Mouse (Mus musculus): ENCODE measurements around the gene Dbp. TPM values are rescaled to one million over a fixed set of nuclear protein-coding genes. Genes with fewer than 3 reads are reported as not detected.
A peak's percentile ranks its signal among the peaks of the same experiment; 100 is the strongest.

Gene Dbp
- polyA plus RNA-seq, 1 experiment = 20.0 TPM

- no peaks in the 10 kb centered on the region for H3K4me1 ChIP-seq (ENCODE audit: control insufficient read depth, insufficient read depth, insufficient read length)
These were observed 20.3 kb downstream of the Dbp start for GRCm38 (mm10) chr7:45725151-45725550.

GRCm38 (mm10) chr7:45725713-45726112, 20.8 kb downstream of the Dbp start, which contains the start of gene Spaca4:
Spaca4 (minus strand) TSS chr7:45725813.
- H3K27ac ChIP-seq (ENCODE audit: insufficient read depth, low read length) = no peak within 1 kb of the TSS
- WGBS = 94% methylated on average over 11 of the region's 11 CpGs
- H3K4me3 ChIP-seq (ENCODE audit: extremely low read depth, insufficient read depth, insufficient read length) = no peak within 1 kb of the TSS
- H3K27me3 ChIP-seq (ENCODE audit: control insufficient read depth, insufficient read depth, low read length) = no peaks in the 10 kb centered on the region
- H3K4me1 ChIP-seq (ENCODE audit: control insufficient read depth, insufficient read depth, insufficient read length) = no peaks in the 10 kb centered on the region
- TF ChIP-seq POLR2A (IDR thresholded peaks at IDR 0.05; ENCODE audit: low read depth, low read length) (no peak), CTCF (IDR thresholded peaks at IDR 0.05; ENCODE audit: extremely low read depth, insufficient read depth, insufficient read length, insufficient replicate concordance) (no peak)
- no peak for DNase-seq (ENCODE audit: low read depth in 1 of 2, low spot score in 2 of 2)
- peaks cover 14% of the 10 kb centered on the region for H3K36me3 ChIP-seq (ENCODE audit: control insufficient read depth, insufficient read depth, low read length)

More at GRCm38 (mm10) chr7:45725151-45725550, 20.3 kb downstream of the Dbp start:
- TF ChIP-seq POLR2A (IDR thresholded peaks at IDR 0.05; ENCODE audit: low read depth, low read length) (no peak), CTCF (IDR thresholded peaks at IDR 0.05; ENCODE audit: extremely low read depth, insufficient read depth, insufficient read length, insufficient replicate concordance) (no peak)
- Histone ChIP-seq H3K27ac (ENCODE audit: insufficient read depth, low read length) (no peak overlapping the region), H3K36me3 (ENCODE audit: control insufficient read depth, insufficient read depth, low read length) (peaks cover 18% of the 10 kb centered on the region), H3K27me3 (ENCODE audit: control insufficient read depth, insufficient read depth, low read length) (no peaks in the 10 kb centered on the region), H3K4me3 (ENCODE audit: extremely low read depth, insufficient read depth, insufficient read length) (no peak overlapping the region)
- 94% methylated on average over 9 of the region's 9 CpGs for WGBS
- no peak for DNase-seq (ENCODE audit: low read depth in 1 of 2, low spot score in 2 of 2)

- Histone ChIP-seq H3K27me3 (ENCODE audit: control insufficient read depth, insufficient read depth, low read length) (no peaks in the 10 kb centered on the region), H3K4me1 (ENCODE audit: control insufficient read depth, insufficient read depth, insufficient read length) (no peaks in the 10 kb centered on the region), H3K27ac (ENCODE audit: insufficient read depth, low read length) (no peak overlapping the region), H3K4me3 (ENCODE audit: extremely low read depth, insufficient read depth, insufficient read length) (no peak overlapping the region), H3K36me3 (ENCODE audit: control insufficient read depth, insufficient read depth, low read length) (peaks cover 9% of the 10 kb centered on the region; the same call in 1 of the 2 replicates)
- DNase-seq (ENCODE audit: low read depth in 1 of 2, low spot score in 2 of 2) = no peak
- TF ChIP-seq POLR2A (IDR thresholded peaks at IDR 0.05; ENCODE audit: low read depth, low read length) (no peak), CTCF (IDR thresholded peaks at IDR 0.05; ENCODE audit: extremely low read depth, insufficient read depth, insufficient read length, insufficient replicate concordance) (no peak)
- WGBS = 89% methylated on average over 10 of the region's 10 CpGs
These were observed 21.5 kb downstream of the Dbp start for GRCm38 (mm10) chr7:45726419-45726818.

GRCm38 (mm10) chr7:45727625-45728024, 22.7 kb downstream of the Dbp start:
- Histone ChIP-seq H3K27ac (ENCODE audit: insufficient read depth, low read length) (no peak overlapping the region), H3K4me3 (ENCODE audit: extremely low read depth, insufficient read depth, insufficient read length) (no peak overlapping the region), H3K4me1 (ENCODE audit: control insufficient read depth, insufficient read depth, insufficient read length) (no peaks in the 10 kb centered on the region), H3K27me3 (ENCODE audit: control insufficient read depth, insufficient read depth, low read length) (no peaks in the 10 kb centered on the region), H3K36me3 (ENCODE audit: control insufficient read depth, insufficient read depth, low read length) (peaks cover 7% of the 10 kb centered on the region; the same call in 1 of the 2 replicates)
- DNase-seq (ENCODE audit: low read depth in 1 of 2, low spot score in 2 of 2) = no peak
- 87% methylated on average over 3 of the region's 3 CpGs for WGBS
- TF ChIP-seq POLR2A (IDR thresholded peaks at IDR 0.05; ENCODE audit: low read depth, low read length) = no peak
- no peak for TF ChIP-seq CTCF (IDR thresholded peaks at IDR 0.05; ENCODE audit: extremely low read depth, insufficient read depth, insufficient read length, insufficient replicate concordance)

GRCm38 (mm10) chr7:45730727-45731431, 26.0 kb downstream of the Dbp start:
- H3K27ac ChIP-seq (ENCODE audit: insufficient read depth, low read length) = no peak overlapping the region

GRCm38 (mm10) chr7:45733477-45733876, 28.6 kb downstream of the Dbp start:
- H3K27me3 ChIP-seq (ENCODE audit: control insufficient read depth, insufficient read depth, low read length) = no peaks in the 10 kb centered on the region
- H3K4me1 ChIP-seq (ENCODE audit: control insufficient read depth, insufficient read depth, insufficient read length) = peaks cover 9% of the 10 kb centered on the region; the same call in 1 of the 2 replicates
- peak overlapping the region; percentile 88 for H3K27ac ChIP-seq (ENCODE audit: insufficient read depth, low read length)
- WGBS = 27% methylated on average over 5 of the region's 5 CpGs
- no peak overlapping the region for H3K4me3 ChIP-seq (ENCODE audit: extremely low read depth, insufficient read depth, insufficient read length)
- TF ChIP-seq POLR2A (IDR thresholded peaks at IDR 0.05; ENCODE audit: low read depth, low read length) (0 out of 2 replicates have a peak, but pooled peaks have one; percentile 8), CTCF (IDR thresholded peaks at IDR 0.05; ENCODE audit: extremely low read depth, insufficient read depth, insufficient read length, insufficient replicate concordance) (no peak)
- DNase-seq (ENCODE audit: low read depth in 1 of 2, low spot score in 2 of 2) = peak; percentile 37 to 57
- H3K36me3 ChIP-seq (ENCODE audit: control insufficient read depth, insufficient read depth, low read length) = no peaks in the 10 kb centered on the region

More at GRCm38 (mm10) chr7:45730727-45731431, 26.0 kb downstream of the Dbp start:
- WGBS = 57% methylated on average over 16 of the region's 16 CpGs
- peaks cover 9% of the 10 kb centered on the region; the same call in 1 of the 2 replicates for H3K4me1 ChIP-seq (ENCODE audit: control insufficient read depth, insufficient read depth, insufficient read length)
- peak in 1 of 2 experiments; percentile 38 for DNase-seq (ENCODE audit: low read depth in 1 of 2, low spot score in 2 of 2)
- H3K27me3 ChIP-seq (ENCODE audit: control insufficient read depth, insufficient read depth, low read length) = no peaks in the 10 kb centered on the region
- no peak overlapping the region for H3K4me3 ChIP-seq (ENCODE audit: extremely low read depth, insufficient read depth, insufficient read length)
- TF ChIP-seq CTCF (IDR thresholded peaks at IDR 0.05; ENCODE audit: extremely low read depth, insufficient read depth, insufficient read length, insufficient replicate concordance) = peak; percentile 23; the same call in 1 of the 2 replicates
- TF ChIP-seq POLR2A (IDR thresholded peaks at IDR 0.05; ENCODE audit: low read depth, low read length) = no peak
- no peaks in the 10 kb centered on the region for H3K36me3 ChIP-seq (ENCODE audit: control insufficient read depth, insufficient read depth, low read length)
